Mouse (Mus musculus) mouse trophoblast stem cell (cell line): ENCODE data around the gene Ambra1.

Experiments
- in situ Hi-C, 2 experiments: fragments of 300-500 bp; cut with MseI, MboI; formaldehyde crosslinking; loops; 2 replicates in 1 of 2; 3 replicates in 1 of 2; pipeline ENCODE4 v1.15.1; 2025

Ambra1 gene

GRCm38 (mm10) chr2:91934826-91935525, 205.0 kb downstream of the Ambra1 start:
- in situ Hi-C loops, result no loop called here

DNA sequence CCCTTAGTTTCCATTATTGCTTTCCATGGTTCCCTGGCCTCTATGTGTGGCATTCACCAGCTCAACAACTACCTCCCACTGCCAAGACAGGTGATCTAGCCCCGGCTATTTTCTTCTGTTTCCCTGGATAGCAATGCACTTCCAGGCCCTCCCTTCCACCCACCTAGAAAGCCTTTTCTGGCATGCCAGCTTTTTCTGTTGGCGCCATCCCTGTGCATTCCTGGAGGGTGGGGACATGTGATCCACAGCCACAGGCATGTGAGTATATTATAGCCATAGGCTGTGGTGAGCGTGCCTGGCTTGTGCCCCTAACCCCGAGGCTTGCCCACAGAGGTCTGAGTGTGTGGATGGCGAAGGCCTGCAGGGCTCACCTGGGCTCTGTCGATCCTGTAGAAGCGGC, 206.2 kb downstream of the Ambra1 start:
- in situ Hi-C loops, result no loop called here

- in situ Hi-C loops, result no loop called here
Observed at GRCm38 (mm10) chr2:91939303-91939935, 209.5 kb downstream of the Ambra1 start.

GRCm38 (mm10) chr2:91942356-91942755, 212.4 kb downstream of the Ambra1 start:
- in situ Hi-C loops, result no loop called here

- in situ Hi-C loops, result no loop called here
Observed at GRCm38 (mm10) chr2:91944170-91944950, 214.4 kb downstream of the Ambra1 start.

- in situ Hi-C loops, result no loop called here
Observed at GRCm38 (mm10) chr2:91945483-91945882, 215.5 kb downstream of the Ambra1 start, which contains the start of gene Gm9821. Gm9821 (plus strand) TSS chr2:91945703.

DNA sequence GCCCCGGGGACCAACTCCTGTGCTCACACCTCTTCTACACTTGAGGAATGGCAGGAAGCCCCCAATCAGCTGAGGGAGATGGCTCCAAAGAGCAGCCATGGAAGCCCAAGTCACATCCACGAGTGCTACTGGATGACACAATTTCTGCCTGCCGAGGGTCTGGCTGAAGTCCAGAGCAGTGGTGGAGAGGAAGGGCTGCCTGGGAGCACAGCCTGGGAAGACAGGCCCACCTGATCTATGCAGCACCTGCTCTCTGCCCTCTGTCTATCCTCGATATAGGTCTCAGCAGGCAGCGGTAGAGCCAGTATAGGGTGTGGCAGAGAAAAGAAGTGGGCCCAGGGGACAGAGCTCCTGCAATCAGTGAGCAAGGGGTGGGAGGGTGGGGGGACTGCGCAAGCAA, 216.9 kb downstream of the Ambra1 start:
- in situ Hi-C loops, result no loop called here

DNA sequence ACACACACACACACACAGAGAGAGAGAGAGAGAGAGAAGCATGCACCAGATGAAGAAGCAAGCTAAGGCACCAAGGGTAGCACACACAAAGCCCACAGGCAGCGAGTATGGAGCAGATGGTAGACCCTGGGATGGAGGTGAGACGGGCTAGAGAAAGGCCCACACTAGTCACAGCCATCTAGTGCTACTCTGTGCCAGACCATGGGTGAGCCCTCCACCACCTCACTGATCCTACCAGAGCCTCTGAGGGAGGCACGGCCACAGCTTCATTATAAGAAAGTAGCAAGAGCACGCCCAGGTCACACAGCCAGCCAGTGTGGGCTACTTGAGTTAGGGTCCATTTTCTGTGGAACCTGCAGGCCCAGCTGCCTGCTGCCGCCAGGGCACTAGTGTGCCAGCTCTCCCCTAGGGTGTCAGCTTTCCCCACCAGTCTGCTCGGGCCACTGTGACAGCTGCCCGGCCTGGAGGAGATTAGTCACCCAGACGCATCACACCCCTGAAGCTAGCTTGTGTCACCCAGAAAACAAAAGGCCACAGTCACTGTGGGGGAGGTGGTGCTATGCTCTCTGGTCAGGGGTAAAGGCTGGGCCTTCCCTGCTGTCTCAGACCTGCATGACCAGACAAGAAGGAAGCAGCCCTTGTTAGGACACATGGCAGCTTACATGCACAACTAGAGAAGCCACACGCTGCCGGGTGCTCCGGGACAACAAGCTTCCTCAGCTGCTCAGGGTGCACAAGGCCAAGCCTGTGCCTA, 217.6 kb downstream of the Ambra1 start:
- in situ Hi-C loops, result no loop called here

GRCm38 (mm10) chr2:91948151-91948509, 218.2 kb downstream of the Ambra1 start:
- in situ Hi-C loops, result no loop called here

DNA sequence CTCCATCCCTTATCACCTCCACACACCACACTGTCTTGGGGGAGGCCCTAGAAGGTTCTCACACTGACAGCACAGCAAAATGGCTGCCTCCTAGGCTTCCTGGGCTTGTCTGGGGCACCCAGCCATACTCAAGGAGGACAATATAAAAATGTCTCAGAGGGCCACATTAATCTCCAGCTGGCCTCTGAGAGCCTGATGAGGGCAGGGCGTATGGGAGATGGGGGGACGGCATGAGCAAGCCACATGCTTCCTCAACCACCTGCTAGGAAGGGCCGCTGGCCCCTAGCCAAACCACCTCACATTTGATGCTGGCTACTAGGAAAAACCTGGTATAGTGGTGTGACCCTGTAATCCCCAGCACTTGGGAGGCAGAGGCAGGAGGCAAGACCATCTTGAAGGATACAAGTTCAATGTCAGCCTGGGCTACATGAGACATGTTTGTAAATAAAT, 218.9 kb downstream of the Ambra1 start:
- in situ Hi-C loops, result no loop called here

GRCm38 (mm10) chr2:91949411-91950274, 219.7 kb downstream of the Ambra1 start:
- in situ Hi-C loops, result no loop called here

- in situ Hi-C loops, result no loop called here
Observed at GRCm38 (mm10) chr2:91950275-91951085, 220.5 kb downstream of the Ambra1 start.

GRCm38 (mm10) chr2:91953825-91954224, 223.9 kb downstream of the Ambra1 start:
- in situ Hi-C loops, result no loop called here

DNA sequence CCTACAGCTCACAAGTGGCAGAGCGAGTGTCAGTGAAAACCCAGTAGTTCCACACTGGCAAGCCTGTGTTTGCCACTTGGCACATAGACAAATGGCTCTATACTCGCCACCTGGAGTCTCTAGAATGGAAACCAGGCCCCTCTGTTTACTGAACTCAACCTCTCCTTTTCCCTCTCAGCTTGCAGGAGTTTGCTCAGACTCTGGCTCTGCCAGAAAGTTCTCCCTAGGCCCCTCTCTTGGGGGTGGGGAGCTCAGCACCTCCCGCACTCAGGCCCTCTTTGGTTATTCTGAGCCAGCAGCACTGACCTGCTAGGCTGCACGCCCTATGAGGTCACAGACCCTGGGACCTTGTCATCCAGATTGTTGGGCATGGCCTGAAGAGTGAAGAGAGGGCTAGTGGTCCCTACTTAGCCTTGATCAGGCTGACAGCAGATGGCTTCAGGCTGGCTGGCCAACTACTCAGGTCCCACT, 225.2 kb downstream of the Ambra1 start:
- in situ Hi-C loops, result no loop called here

- in situ Hi-C loops, result no loop called here
Observed at GRCm38 (mm10) chr2:91955875-91956274, 225.9 kb downstream of the Ambra1 start.

DNA sequence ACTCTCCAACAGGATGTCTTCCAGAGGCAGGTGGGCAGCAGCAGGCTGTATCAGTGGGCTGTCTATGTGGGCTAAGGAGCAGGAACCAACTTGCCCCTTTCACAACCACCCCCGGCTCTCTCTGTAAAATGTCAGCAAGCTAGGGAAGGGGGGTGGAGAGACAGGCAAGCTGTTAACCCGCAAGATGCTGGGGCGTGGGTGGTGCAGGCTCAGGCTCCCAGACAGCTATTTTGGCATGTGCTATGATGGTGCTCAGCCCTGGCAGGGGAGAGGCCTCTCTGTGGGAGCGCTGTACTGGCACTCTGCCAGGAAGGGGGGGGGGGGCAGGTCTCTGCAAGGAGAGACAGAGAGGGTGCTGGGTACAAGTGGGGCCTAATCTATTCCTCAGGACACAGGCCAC, 227.2 kb downstream of the Ambra1 start:
- in situ Hi-C loops, result no loop called here

DNA sequence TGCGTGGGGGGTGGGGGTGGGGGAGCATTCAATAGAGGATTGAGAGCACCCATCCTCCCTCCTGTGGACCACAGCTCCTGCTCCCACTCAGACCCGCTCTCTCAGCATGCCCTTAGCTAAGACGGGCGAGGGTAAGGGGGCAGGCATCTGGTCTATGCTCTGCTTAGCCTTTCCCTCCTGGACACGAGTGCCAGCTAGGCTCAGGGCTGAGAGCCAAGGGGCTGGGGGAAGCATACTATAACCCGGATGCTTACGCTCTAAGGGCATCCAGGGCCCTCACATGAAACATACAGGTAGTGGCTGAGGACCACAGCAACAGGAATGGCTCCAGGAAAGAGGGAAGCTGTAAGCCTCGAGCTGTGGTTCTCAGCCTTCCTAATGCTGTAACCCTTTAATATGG, 228.1 kb downstream of the Ambra1 start:
- in situ Hi-C loops, result no loop called here

- in situ Hi-C loops, result no loop called here
Observed at GRCm38 (mm10) chr2:91958701-91959457, 228.9 kb downstream of the Ambra1 start.
